Mouse (Mus musculus) left cerebral cortex, adult 8-10 months (tissue): ENCODE data around the gene Mical3. TPM values are rescaled to one million over a fixed set of nuclear protein-coding genes. Genes with fewer than 3 reads are reported as not detected.

ENCODE experiments used
- DNase-seq, 2 experiments: peaks; one replicate each; pipeline ENCODE4 v3.0.0; 2022; ENCODE audit warnings: low spot score in 2 of 2
- total RNA-seq, 4 experiments: library from RNA; stranded (reverse); gene quantifications; 2 replicates each; pipeline ENCODE4 v1.2.4; 2022

The Mical3 gene
- total RNA-seq, 4 experiments from 2014 or later, result 105 to 113 (median 110) TPM

DNA sequence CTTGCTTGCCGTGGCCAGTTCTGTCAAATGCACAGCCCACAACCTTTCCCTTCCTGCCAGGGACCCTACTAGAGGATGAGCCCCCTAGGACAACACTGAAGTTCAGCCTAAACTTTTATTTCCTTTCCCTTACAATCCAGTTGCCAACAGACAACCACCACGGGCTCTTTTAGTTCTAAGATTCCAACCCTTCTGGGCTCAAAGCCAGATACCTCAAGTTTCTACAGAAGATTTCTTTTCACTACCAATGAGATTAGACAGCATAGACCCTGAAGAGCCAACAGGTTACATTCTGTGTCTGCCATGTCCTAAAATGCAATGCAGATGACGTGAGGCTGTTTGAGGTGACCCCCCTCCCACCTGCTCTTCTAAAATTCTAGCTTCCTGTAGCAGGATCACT lies 75.3 kb downstream of the Mical3 start:
- no peak for DNase-seq

DNA sequence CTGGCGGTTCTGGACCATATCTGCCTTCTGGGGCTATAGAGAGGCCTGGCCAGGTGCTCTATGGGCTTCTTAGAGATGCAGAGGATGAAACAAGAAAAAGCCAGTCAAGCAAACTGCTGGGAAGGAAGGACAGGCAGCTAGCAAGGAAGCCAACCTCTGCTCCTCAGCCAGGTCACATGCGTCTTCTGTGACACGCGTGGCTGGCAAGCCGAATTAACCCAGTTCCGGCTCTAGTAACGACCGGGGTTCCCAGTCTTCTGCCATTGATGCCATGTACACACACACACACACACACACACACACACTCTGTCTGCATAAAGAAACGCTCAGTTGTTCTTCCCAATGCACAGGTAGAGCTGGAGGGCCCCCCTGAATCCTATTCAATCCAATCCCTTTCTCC lies 75.9 kb downstream of the Mical3 start:
- DNase-seq, result no peak

DNA sequence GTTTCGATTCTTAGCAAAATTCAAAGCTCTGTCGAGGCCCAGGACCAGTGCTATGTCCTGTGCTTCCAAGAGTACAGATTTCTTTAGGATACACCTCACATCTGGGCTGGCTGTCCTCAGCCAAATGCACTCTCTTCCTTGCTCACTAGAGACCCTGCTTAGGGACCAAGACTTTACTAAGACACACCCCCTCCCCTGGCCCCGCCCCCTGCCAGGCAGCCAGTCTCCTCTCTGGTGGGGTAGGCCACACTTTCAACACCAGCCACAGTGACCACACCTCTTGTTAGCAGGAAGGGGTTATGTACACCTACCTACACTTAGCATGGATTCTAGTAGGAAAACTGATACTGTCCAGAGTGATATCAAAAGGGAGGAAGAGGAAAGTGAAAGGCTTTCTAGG lies 76.5 kb downstream of the Mical3 start:
- DNase-seq, result no peak

DNA sequence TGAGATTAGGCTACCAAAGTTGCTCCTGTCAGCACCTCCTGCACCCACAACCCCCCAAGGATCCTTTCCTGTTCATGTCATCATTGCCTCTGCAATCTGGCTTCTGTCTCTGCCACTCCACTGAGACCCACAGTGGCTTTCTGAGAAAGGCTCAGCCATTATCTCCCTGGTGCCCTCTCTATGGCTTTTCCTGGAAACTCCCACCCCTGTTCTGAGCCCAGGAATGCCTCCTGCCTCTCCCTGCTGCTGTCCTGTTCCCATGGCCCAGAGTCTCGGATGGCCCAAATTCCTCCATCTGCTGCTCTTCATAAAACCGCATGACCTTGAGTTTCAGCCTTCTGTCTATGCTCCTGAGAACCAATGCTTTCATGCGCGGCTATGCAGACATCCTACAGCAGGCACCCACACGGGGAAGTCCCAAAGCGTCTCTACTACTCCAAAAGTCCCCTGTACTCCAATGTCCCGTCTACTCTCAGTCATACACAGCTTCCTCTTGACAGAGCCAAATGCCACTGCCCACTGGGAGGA lies 77.2 kb downstream of the Mical3 start:
- no peak for DNase-seq

DNA sequence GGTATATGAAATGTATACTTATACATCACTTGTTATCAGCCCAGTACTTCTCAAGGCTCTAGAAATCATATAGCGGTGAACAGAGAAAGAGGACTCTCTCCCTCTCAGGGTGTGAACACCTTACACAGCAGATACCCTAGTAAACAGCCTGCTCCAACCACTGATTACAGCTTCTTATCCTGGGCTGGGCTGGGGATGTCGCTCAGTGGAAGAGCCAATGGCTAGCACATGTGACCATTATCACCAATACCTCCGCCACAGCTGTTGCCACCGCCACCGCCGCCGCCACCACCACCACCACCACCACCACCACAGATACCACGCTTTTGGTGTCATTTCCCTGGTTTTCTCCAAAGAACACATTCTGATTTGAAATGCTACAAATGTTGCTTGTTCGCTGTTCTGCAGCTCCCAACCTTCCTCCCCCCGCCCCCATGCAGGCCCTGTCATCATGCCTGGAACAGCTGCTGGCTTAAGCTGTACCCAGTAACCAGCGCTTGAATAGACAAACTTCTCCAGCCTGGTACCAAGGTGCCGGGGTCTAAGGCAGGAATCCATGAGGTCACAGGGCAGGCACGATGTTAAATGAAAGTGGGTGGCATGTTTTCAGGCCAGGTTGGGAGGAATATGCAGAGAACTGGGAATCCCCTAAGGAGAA lies 78.7 kb downstream of the Mical3 start:
- DNase-seq, result no peak

DNA sequence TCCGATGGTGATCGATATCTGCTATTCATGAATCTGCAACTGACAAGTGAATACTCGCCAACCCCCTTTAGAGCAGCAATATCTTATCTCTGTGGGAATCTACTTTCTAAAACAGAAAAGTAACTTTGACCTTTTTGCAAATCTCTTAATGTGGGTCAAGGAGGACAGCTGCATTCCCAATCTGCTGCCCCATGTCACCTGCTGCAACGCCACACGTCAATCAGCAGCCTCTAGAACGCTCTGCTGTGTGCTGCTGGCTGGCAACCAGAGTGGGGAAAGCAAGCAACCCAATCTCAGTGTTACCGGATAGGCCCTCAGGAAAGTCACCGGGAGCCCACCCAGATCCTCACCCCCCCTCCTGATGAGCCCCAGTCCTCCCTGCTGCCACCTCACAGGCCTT lies 79.4 kb downstream of the Mical3 start:
- no peak for DNase-seq

DNA sequence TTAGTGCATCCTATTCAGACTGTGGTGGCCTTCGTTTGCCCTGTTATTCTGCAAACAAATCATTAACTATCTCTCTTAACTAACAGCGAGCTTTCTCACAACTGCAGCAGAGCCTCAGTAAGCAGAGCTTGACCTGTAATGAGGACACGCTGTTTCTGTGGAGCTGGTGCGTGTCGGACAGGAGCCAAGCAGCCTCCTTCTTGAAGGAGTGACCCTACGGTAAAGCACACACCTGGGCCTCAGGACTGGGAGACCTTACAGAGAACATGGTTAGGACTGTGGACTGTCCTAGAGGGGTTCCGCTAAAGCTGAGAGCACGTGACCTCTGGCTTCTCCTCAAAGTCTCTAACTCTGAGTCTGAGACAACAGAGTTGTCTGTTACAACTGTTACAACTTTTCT lies 82.1 kb downstream of the Mical3 start:
- DNase-seq, result no peak

DNA sequence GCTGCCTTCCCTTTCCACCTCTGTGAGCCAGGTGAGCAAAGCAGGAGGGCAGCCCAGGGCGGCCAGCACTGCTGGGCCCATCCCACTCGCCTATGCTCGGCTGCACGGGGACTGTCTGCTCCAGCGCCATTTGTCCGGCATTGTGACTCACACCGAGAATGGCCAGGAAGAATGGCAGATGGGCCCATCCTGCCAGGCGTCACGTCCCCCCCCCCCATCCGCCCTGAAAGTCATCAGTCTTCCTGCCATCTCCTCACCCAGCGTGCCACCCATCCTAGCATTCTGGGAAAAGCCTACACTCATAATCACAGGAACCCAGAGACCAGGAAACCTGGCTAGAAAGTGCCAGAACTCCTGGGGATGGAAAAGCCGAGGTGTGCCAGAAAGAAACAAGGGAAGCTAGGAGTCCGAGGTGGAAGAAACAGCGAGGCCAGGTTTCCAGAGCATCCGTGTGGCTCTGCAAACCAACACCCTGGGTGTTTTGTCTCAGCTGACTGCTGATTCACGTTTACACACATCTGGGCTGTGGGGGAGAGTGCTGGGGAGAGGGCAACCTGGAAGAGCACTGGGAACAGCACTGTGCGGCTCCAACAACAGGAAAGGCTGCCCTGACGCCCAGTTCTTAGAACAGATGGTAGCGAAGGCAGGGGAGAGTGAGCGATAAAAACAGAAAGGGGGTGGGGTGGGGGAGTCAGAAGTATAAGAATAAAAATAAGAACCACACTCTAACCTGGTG lies 85.3 kb downstream of the Mical3 start:
- peak in 1 of 2 experiments; percentile 52 for DNase-seq

DNA sequence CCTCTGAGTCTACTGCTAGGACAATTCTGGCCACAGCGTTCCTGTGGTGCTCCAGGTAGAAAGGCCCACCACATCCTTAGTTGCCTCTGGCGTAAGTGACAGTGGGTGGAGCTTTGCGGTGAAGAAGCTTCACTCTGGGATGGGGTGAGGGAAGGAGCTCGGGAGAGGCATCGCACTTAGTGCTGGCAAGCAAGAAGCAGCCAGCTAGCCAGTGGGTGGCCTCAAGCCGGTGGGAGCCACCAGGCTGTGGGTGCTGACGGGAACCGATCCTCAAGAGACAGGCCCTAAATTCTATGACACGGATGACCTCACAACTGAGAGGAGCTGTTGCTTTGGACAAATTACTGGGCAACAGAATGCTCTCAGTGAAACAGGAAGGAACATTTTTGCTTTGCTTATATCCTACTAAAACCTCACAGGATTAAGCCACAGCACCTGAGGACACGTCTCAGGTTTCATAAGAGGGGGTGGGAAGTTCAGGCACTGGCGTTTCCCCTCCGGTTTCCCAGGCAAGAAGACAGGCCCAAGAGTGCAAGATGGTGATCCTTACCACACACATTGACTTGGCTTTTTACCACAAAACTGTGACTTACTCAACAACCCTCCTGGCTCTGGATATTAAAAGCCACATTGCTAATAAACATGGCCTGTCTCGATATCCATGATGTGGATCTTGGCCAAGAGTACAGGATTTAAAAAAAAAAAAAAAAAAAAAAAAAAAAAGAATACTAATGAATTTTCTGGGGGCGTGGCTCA lies 87.2 kb downstream of the Mical3 start:
- DNase-seq, result no peak

DNA sequence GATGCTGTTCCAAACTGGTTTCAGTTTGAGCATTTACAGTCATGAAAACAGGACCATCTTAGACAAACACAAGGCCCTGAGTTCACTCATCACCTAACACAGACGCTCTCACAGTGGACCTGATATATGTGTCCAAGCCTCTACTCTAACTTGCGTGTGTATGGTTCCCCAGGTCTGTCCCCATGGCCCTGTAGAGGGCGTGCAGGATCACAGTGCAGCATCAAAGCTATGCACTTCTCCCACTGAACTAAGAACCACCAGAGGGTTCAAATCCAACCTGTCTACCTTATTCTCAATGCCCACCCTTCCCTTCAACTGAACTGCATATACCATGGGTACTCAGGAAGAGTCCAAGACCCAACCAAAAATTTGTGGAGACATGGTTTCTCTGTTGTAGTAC lies 91.1 kb downstream of the Mical3 start:
- DNase-seq, result no peak

DNA sequence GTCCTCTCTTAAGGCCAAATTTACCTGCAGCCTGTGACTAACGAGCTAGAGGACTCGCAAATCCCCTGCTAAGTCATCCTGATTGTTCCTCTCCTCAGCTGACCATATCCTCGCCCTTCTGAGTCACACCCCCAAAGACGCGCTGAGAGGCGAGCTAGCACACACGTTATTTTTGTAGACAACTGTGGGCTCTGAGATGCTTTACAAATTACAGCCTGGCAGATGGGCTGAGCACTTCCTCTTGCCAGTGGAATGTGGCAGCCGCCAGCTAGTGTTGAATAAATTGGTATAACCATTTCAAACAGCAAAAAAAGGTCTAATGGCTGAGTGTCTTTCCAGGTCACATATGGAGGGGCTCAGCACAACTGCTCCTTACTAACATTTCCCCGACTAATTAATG lies 91.5 kb downstream of the Mical3 start:
- peak in 1 of 2 experiments; percentile 80 for DNase-seq

DNA sequence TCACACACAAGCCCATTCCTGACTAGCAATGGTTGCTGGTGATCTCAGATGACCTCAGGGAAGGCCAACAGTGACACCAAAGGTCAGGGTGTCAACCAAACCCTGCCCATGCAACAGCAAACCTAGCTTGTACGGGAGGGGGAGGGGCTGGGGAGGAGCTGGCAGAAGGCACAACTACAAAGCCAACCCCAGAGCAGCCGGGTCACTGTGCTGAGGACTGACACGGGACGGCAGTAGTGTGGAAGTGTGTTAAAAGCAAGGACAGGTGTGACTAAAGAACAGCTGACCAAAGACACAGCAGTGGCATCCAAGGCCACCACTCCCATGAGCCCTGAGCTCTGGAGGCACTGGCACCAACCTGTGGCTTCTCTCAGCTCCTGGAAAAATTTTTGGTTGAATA lies 93.7 kb downstream of the Mical3 start:
- no peak for DNase-seq

DNA sequence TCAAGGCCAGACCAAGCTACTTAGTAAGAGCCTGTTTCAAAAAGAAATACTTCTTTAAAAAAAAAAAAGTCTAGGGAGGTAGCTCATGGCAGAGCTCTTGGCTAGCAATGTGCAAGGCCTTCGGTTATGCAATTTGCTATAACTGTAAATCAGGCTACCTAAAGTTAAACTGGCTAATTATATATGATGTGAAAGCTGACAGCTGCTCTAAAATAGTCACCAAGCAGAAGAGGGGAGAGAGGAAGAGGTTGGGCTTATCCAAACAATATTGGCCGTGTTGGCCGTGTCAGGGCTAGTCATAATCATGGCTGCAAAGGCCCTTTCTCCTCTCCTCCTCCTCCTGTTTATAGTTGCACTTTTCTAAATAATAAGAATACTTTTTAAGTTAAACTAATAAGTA lies 94.9 kb downstream of the Mical3 start:
- no peak for DNase-seq

DNA sequence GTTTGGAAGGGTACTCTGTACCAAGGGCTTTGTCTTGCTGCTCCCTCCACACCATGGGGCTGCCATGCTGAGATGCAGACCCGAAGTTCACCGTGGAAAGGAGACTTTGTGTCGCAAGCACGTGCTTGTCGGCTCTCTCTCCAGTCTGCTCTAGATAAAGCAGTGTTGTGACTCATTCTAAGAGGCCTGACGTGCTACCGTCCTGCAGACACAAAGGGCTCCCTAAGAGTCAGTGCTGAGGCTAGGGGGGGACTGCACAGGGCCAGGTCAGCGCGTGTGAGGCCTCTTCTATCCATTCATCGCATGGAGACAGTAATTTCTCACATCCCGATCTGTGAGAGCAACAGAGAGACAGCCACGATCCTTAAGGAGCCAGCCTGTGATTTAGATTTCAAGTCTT lies 95.5 kb downstream of the Mical3 start:
- no peak for DNase-seq

DNA sequence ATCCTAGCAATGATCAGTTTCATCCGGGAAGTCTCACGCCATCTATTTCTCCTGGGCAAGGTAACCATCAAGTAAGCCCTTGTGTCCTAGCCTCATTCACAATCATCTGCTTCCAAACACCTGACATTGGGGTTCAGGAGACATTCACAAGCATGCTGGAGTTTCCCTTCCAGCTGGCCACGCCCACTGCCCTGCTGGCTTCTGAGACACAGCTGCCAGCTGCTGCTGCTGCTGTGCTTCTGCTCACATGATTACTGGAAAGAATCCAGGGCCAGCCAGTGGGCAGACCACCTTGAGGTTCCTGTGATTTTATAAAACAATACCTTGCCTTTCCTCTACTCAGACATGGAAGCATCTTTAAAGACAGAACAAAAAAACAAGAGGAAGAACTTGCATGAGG lies 97.5 kb downstream of the Mical3 start:
- no peak for DNase-seq

DNA sequence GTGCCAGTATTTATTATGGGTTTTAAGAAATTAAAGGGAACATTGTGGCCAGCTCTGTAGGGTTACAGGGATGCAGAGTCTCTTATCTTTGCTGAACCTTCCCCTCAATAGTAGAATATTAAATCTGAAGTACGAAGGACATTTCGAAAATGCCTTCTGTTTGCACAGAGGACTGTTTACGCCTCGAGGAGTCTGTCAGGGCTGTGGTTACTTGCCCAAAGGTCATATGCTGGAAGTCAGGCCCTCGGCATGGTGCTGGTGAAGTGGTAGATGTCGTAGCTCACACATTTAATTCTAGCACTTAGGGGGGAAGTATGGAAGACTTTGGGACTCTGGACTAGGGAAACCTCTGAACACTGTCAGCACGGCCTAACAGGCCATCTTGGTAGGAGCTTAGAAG lies 99.4 kb downstream of the Mical3 start:
- no peak for DNase-seq

DNA sequence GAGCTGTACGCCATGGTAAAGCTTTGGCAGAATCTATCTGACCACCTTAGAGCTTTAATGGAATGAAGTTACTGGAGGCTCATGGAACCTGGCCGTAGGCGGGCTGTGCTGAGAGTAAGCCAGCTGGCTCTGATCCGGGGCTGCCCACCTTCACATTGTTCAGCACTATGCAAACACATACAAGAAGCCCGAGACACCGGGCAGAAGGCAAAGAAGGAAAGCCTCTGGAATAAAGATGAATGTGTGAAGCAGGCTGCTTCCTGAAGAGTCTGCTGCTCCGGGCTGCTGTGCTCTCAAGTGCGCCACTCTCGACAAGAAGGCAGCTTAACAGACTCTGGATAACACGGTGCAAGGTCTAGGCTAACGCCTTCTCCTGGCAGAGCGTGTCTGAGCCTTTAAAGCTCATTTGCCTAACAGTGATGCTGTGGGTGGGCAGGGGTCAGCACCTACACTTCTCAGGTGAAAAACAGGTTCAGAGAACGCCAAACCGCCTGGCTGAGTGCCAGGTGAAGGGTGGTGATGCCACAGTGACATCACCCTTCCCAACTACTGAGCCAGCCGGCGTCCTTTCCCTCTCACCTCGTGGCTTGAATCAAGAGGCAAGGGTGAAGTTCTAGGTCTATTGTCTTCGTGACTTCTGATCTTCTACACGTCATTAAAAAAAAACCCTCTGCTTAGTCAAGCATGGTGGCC lies 100.8 kb downstream of the Mical3 start:
- DNase-seq, result peak in 1 of 2 experiments; percentile 83

DNA sequence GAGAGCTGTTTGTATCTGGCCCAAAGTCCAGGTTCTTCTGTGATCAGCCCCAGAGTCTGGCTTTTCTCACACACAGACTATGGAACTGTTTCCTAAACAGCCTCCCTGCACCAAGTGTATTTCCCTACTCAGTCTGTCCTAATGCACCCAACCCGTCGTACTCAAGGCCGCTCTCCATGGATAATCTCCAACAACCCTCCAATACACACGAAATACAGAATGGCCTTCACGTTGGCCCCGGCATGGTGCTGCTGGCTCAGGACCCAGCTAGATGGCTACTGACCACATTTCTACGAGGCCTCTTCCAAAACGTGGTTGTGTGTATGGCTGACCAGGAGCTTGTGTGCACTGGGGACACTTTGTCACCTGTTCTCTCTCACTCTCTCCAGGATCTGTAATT lies 102.3 kb downstream of the Mical3 start:
- DNase-seq, result no peak

DNA sequence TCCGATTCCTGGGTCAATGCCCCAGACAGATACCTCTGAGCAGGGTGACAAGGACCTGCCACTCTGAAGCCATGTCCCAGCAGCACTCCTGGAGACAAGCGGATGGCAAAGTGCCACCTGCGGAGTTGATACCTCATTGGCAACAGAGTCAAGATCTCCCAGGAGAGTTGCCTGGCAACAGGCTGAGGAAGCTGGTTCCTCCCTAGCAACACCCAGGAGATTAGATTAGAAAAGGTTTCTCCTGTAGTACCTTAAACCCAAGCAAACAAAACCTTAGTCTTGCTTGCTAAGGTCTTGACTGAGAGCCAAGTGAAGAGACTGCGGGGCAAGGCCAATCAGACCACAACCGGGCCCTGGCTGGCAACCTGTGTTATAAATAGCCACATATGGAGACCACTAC lies 103.5 kb downstream of the Mical3 start:
- peak in 1 of 2 experiments; percentile 70 for DNase-seq

DNA sequence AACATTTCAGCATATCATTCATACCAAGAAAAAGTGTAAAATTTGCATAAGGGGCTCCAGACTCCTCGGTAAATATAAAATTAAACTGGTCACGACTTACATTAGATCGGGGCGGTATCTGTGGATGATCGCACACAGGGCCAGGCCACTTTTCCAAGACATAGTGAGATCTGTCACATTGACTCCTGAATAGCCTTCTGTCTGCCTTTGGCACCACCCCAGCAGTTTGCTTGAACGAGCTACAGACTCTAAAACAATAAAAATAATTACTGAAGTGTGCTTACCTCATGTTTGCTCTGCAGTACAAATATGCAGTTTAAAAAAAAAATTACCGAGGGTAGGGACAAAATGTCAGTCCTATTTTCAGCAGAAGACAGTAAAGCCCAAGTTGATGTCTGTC lies 103.9 kb downstream of the Mical3 start:
- no peak for DNase-seq

DNA sequence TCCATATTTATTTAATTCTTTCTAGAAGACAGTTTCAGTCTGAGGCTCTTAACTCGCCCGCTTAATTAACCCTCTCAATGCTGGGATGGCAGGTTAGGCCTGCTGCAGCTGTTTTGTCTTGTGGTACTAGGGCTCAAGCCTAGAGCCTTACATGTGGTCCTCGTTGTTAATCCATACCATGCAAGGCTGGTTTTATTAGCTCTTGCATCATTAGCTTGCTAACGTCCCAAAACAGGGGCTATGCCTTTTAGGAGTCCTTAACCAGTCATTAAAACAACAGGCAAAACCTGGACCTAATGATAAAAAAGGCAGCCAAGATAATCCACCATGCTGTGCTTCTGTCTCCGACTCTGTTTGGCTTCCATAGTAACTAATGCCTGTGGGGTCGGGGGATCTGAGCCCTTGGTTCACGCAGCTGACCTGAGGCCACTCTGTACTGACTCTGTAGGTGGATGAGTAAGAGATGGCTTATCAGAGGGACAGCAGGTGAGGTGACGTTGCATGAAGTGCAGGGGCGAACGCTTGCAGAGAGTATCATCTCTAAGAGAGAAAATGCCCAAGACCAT lies 104.7 kb downstream of the Mical3 start:
- DNase-seq, result no peak
